Comparison of ENCODE assay signal across 15 mouse cellular contexts in genomic region chr9:43754083-43754482, GRCm38 (mm10). TPM values are rescaled to one million over a fixed set of nuclear protein-coding genes. Genes with fewer than 3 reads are reported as not detected.
DNase-seq lines count a peak whose midpoint lies in the region; ATAC-seq lines count a peak whose summit lies in the region.
"Had no signal": no experiment of that assay in that cellular context is flagged by ENCODE, and none has a peak within 500 bp of the region (broad histone marks: within the 10 kb centered on the region; RNA-seq: fewer than 3 reads in every experiment).

No protein-coding gene starts in this region.

- H3K27ac ChIP-seq in kidney, embryonic 14.5 days (ENCODE audit: low read depth, low read length), result no peak overlapping the region
- H3K27ac ChIP-seq in hindbrain, embryonic 14.5 days, result peak overlapping the region; percentile 71
- H3K27ac ChIP-seq in neural tube, embryonic 14.5 days (ENCODE audit: low read depth, low read length), result peak overlapping the region; percentile 82
- H3K27ac ChIP-seq: heart, adult 2 months; liver, embryonic 14.5 days had no signal

- no peaks in the 10 kb centered on the region for H3K9me3 ChIP-seq in kidney, embryonic 14.5 days (ENCODE audit: control insufficient read depth, low read length)
- H3K9me3 ChIP-seq in hindbrain, embryonic 14.5 days (ENCODE audit: control insufficient read depth, low read length), result no peaks in the 10 kb centered on the region
- no peaks in the 10 kb centered on the region for H3K9me3 ChIP-seq in neural tube, embryonic 14.5 days (ENCODE audit: control insufficient read depth, low read length)

- DNase-seq in kidney, adult 11 months, result peak; percentile 90
- no peak for DNase-seq in hindbrain, embryonic 14.5 days (ENCODE audit: low spot score)
- peak; percentile 76 for DNase-seq in kidney, postnatal 14 days
- DNase-seq in spleen, adult 18-20 months, result no peak
- no peak for DNase-seq in frontal cortex, adult 2 months (ENCODE audit: extremely low spot score in 1 of 2, low spot score in 1 of 2)
- DNase-seq: B cell, adult 2 months; cerebellum, adult 11 months; heart, adult 2 months; heart, postnatal 14 days; thymus, adult 18-20 months had no signal

- no peaks in the 10 kb centered on the region for H3K36me3 ChIP-seq in kidney, embryonic 14.5 days (ENCODE audit: control insufficient read depth, insufficient read depth, low read length)
- no peaks in the 10 kb centered on the region for H3K36me3 ChIP-seq in hindbrain, embryonic 14.5 days (replicated peaks; ENCODE audit: control insufficient read depth, insufficient read depth)
- no peaks in the 10 kb centered on the region for H3K36me3 ChIP-seq in neural tube, embryonic 14.5 days (ENCODE audit: control insufficient read depth, insufficient read depth, low read length)
- H3K36me3 ChIP-seq: G1E had no signal

- no peak for ATAC-seq in kidney, embryonic 14.5 days (ENCODE audit: low FRiP score, low TSS enrichment)
- ATAC-seq in hindbrain, embryonic 14.5 days (ENCODE audit: low FRiP score), result no peak
- no peak for ATAC-seq in neural tube, embryonic 14.5 days (ENCODE audit: low read depth)
- no peak for ATAC-seq in erythroid progenitor cell, adult 5-6 weeks (replicated peaks; ENCODE audit: low FRiP score, poor library complexity, severe bottlenecking)

- 44% methylated on average over 5 of the region's 5 CpGs for WGBS in kidney, embryonic 14.5 days
- WGBS in hindbrain, embryonic 14.5 days, result 46% methylated on average over 5 of the region's 5 CpGs
- 43% methylated on average over 5 of the region's 5 CpGs for WGBS in neural tube, embryonic 14.5 days

- no peak overlapping the region for H3K9ac ChIP-seq in kidney, embryonic 14.5 days (ENCODE audit: low read depth, low read length)
- peak overlapping the region; percentile 12; the same call in 1 of the 2 replicates for H3K9ac ChIP-seq in hindbrain, embryonic 14.5 days
- H3K9ac ChIP-seq in neural tube, embryonic 14.5 days (replicated peaks; ENCODE audit: low read depth, low read length), result 0 out of 2 replicates have a peak overlapping the region, but pooled peaks have one; percentile 33
- H3K9ac ChIP-seq: liver, embryonic 14.5 days had no signal

- no peak overlapping the region for H3K4me3 ChIP-seq in kidney, embryonic 14.5 days (ENCODE audit: low read length)
- no peak overlapping the region for H3K4me3 ChIP-seq in hindbrain, embryonic 14.5 days (replicated peaks; ENCODE audit: low read length)
- H3K4me3 ChIP-seq in neural tube, embryonic 14.5 days (ENCODE audit: low read depth, low read length), result no peak overlapping the region
- H3K4me3 ChIP-seq: heart, adult 2 months had no signal

- H3K4me2 ChIP-seq in kidney, embryonic 14.5 days (replicated peaks; ENCODE audit: low read depth, low read length), result no peak overlapping the region
- H3K4me2 ChIP-seq in hindbrain, embryonic 14.5 days (replicated peaks), result peak overlapping the region; percentile 29; the same call in 1 of the 2 replicates
- 0 out of 2 replicates have a peak overlapping the region, but pooled peaks have one; percentile 39 for H3K4me2 ChIP-seq in neural tube, embryonic 14.5 days (ENCODE audit: low read depth, low read length)

- H3K4me1 ChIP-seq in kidney, embryonic 14.5 days (ENCODE audit: control insufficient read depth, insufficient read depth, low read length), result peaks cover 37% of the 10 kb centered on the region
- H3K4me1 ChIP-seq in hindbrain, embryonic 14.5 days (replicated peaks; ENCODE audit: control insufficient read depth, insufficient read depth, low read length), result peaks cover 73% of the 10 kb centered on the region
- H3K4me1 ChIP-seq in neural tube, embryonic 14.5 days (ENCODE audit: control insufficient read depth, insufficient read depth, low read length), result peaks cover 45% of the 10 kb centered on the region

- no peaks in the 10 kb centered on the region for H3K27me3 ChIP-seq in kidney, embryonic 14.5 days (ENCODE audit: control insufficient read depth, insufficient read depth, low read length)
- no peaks in the 10 kb centered on the region for H3K27me3 ChIP-seq in hindbrain, embryonic 14.5 days (ENCODE audit: control insufficient read depth, insufficient read depth, low read length)
- H3K27me3 ChIP-seq in neural tube, embryonic 14.5 days (ENCODE audit: control insufficient read depth, insufficient read depth, low read length), result no peaks in the 10 kb centered on the region

RNA-seq across cellular contexts. Expression of gene Nectin1, which starts 10.3 kb away (rescaled TPM):
- 6.5 and 6.8 TPM in 2 replicates for polyA plus RNA-seq in kidney, embryonic 14.5 days (2014; fragmentation: Nextera tagmentation; extraction: Ambion mirVana)
- polyA plus RNA-seq in hindbrain, embryonic 14.5 days (2014; fragmentation: Nextera tagmentation; extraction: Ambion mirVana), result 18.0 and 18.9 TPM in 2 replicates
- polyA plus RNA-seq in neural tube, embryonic 14.5 days (2014; fragmentation: Nextera tagmentation; extraction: Ambion mirVana), result 14.9 and 21.1 TPM in 2 replicates
- 22.4 and 25.7 TPM in 2 replicates for polyA plus RNA-seq in frontal cortex, adult 2 months (2012; rRNA removed)
- total RNA-seq in erythroid progenitor cell, adult 5-6 weeks (2015; ENCODE audit: low replicate concordance), result 0.36 TPM in 1 of 2 replicates, not detected in the other
- total RNA-seq in erythroid progenitor cell, adult 5-6 weeks (2017; ENCODE audit: low replicate concordance), result not detected in 2 replicates
- polyA plus RNA-seq: G1E had no signal

Comparison
In these comparisons a context has a peak if more than half of its experiments do, and no peak if none do; other contexts are left out.
1. DNase-seq: peak in kidney, adult 11 months (single experiment) and kidney, postnatal 14 days (single experiment); none in hindbrain, embryonic 14.5 days (single experiment), spleen, adult 18-20 months (0 of 2) and frontal cortex, adult 2 months (0 of 2).